Mouse (Mus musculus) gastrocnemius, postnatal 36 days (tissue): Measurements from ENCODE around the gene Myrip. TPM values are rescaled to one million over a fixed set of nuclear protein-coding genes. Genes with fewer than 3 reads are reported as not detected.

Experiments
- DNase-seq, 2 experiments: peaks; one replicate each; pipeline ENCODE4 v3.0.0; 2022
- intact Hi-C: fragments of 180-260 bp; cut with DNase I; formaldehyde crosslinking; loops from one replicate; pipeline ENCODE4 v1.15.1; 2025
- total RNA-seq, 2 experiments: library from RNA; stranded (reverse); gene quantifications; 2 replicates each; pipeline ENCODE4 v1.2.3; 2021

Myrip gene
- total RNA-seq, 2 experiments from 2014 or later, result 0.74 to 0.96 TPM

DNA sequence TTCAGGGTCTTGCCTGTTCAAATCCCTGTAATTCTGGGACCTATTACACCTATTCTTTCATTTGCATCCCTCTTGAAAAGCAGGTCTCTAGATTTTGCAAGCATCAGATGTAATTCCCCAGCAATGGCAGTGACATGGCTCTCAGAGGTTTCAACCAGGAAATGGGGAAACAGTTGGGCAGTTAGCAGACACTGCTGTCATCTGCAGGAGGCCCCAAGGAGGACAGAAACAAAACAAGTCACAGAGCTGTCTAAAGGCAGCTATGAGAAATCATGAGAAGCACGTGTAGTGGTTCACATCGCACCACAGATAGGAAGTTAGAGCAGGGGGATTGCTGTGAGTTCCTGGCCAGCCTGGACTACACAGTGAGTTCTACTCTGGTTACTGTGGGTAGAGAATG is 203.1 kb downstream of the Myrip start:
- intact Hi-C loops, result loop anchor here (5.0 kb wide), 2 partner anchors 63 to 83 kb away; no protein-coding TSS in a partner anchor

DNA sequence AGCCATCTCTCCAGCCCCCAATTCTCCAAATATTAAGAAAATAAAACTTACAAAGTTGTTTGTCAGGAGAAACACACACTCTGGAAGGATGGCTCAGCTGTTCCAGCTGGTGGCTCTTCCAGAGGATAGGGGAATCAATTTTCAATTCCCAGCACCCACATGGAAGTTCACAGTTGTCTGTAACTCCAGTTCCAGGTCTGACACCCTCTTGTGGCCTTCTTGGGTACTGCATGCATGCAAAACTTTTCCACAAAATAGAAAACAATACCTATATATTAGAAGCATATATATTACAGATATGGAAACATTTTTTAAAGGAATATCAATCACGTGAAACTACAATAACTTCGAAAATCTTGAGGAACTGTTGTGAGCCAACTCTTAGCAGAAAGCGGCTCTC is 210.5 kb downstream of the Myrip start:
- intact Hi-C loops, result no loop called here
- no peak for DNase-seq

More for the DNA sequence above, 203.1 kb downstream of the Myrip start:
- DNase-seq, result no peak

DNA sequence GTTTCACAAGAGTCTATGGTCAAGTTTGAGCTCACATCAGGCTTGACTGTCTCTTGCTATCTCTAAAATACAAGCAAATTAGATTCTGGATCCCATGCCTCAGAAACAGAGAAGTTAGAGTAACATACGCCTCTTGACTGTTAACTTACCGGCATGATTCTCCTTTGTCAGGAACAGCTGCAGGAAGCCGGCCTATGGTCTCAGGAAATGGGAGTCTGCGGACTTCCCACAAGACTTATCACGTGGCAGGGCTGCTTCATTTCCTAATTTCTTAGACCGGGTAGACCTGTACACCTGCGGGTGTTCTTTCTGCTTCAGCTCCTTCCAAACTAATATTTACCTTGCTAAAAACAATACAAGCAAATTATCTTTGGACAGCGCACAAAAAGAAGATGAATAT is 215.4 kb downstream of the Myrip start:
- intact Hi-C loops, result no loop called here
- no peak for DNase-seq

GRCm38 (mm10) chr9:120518946-120519345 is 217.6 kb downstream of the Myrip start:
- no peak for DNase-seq

GRCm38 (mm10) chr9:120519469-120520125 is 218.3 kb downstream of the Myrip start:
- intact Hi-C loops, result no loop called here
- no peak for DNase-seq

More at GRCm38 (mm10) chr9:120518946-120519345, 217.6 kb downstream of the Myrip start:
- intact Hi-C loops, result no loop called here

DNA sequence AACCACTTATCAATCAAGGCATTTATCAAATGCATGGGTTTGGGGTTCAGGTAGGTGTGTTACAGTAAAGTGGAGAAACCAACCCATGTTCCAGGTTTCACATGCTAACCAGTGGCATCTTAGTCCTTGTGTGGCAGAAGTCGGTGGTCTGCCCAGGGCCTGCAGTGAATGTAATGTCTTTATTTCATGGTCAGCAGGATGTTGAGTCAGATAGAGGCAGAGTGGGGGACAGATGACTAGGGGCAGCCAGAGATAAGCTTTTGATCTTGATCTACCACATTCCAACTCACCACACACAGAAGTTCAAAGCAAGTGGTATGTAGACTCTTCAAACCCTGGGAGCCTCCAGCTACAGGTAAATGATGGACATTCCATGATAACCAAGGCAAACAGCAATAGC is 219.8 kb downstream of the Myrip start:
- no peak for DNase-seq
- intact Hi-C loops, result no loop called here

Other genes starting within 250 kb of the Myrip start
- under 1 TPM; 0.28 to 0.52 TPM for gene Cx3cr1, start 231.6 kb upstream of the Myrip start, total RNA-seq
- not detected for gene Ccr8, start 209.4 kb upstream of the Myrip start, total RNA-seq
- gene Slc25a38, start 191.1 kb upstream of the Myrip start, total RNA-seq, result 1 to 10 TPM; 7.8 to 9.2 TPM
- 100 to 1,000 TPM; 366 to 400 TPM for gene Rpsa, start 173.8 kb upstream of the Myrip start, total RNA-seq
- gene Mobp, start 151.8 kb upstream of the Myrip start, total RNA-seq, result not detected
- gene Eif1b, start 190.7 kb downstream of the Myrip start, total RNA-seq, result 10 to 100 TPM; 27.1 to 36.4 TPM
- gene Entpd3, start 238.3 kb downstream of the Myrip start, total RNA-seq, result not detected